Mouse (Mus musculus): ENCODE measurements at regions not wholly inside any gene's neighbourhood (a gene's known extent, or its start where the extent isn't known, plus 50 kb on each side); places are given as distances from the start of the nearest gene placed in this dataset. TPM values are rescaled to one million over a fixed set of nuclear protein-coding genes. Genes with fewer than 3 reads are reported as not detected.

DNA sequence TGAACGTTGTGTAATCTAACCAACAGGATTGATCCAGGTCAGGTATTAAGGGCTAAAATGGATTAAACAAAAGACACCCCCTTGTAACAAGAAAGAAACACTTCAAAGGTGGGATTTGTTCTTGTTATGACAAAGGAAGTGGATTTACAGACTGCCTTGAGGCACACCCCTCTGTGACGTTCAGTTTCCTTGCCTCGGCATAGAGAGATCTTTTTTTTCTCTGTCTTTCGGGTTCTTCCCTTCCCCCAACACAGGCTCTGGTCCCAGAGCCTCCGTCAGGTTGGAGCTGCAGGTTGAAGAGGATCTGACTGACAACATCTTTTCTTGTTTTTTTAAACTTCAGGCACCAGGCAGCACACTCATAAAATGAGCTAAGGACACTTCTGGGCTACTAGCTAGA lies 69.8 kb upstream of the Tmem260 start:
- no peaks in the 10 kb centered on the region for H3K9me3 ChIP-seq (ENCODE audit: control insufficient read depth, low read length)
- no peak overlapping the region for H3K4me3 ChIP-seq (ENCODE audit: low read length)
- H3K27ac ChIP-seq (ENCODE audit: low read depth, low read length): no peak overlapping the region
- WGBS: 45% methylated on average over 5 of the region's 5 CpGs
- no peaks in the 10 kb centered on the region for H3K36me3 ChIP-seq (ENCODE audit: control insufficient read depth, insufficient read depth, low read length)
- H3K4me2 ChIP-seq (ENCODE audit: low read length): no peak overlapping the region
- no peaks in the 10 kb centered on the region for H3K4me1 ChIP-seq (ENCODE audit: control insufficient read depth, insufficient read depth, low read depth, low read length)
- H3K27me3 ChIP-seq (replicated peaks; ENCODE audit: control insufficient read depth, insufficient read depth, low read length): no peaks in the 10 kb centered on the region
- H3K9ac ChIP-seq (ENCODE audit: low read depth, low read length): no peak overlapping the region
- ATAC-seq: no peak

Small RNA genes lying in the stretch of these regions (microRNA-seq; reads per million reads assigned to microRNA genes)
- gene Gm23881: not detected
